Mouse (Mus musculus): Measurements from ENCODE around the gene Adipor2.

DNA sequence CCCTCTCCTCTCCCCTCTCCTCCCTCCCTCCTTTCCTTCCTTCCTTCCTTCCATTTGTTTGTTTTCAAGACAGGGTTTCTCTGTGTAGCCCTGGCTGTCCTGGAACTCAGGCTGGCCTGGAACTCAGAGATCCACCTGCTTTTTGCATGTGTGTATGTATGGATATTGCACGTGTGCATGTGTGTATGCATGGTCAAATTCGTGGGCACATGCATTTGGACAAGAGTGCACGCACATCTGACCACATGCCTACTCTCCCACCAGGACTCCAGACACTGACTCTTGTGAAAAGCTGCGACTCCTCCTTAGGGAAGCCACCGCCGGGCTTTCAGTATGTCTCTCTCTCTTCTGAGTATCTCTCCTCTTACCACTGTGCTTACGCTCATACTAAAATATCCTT is 317 bp upstream of the Adipor2 start:
- TF ChIP-seq POLR2A (IDR thresholded peaks at IDR 0.05; ENCODE audit: extremely low read depth, insufficient read depth, low read length) (no peak), CTCF (IDR thresholded peaks at IDR 0.05; ENCODE audit: extremely low read depth, insufficient read depth, low read length) (no peak)

Measured in cortical plate, adult 2 months (tissue).